Mouse (Mus musculus) cerebellum, adult 2 months (tissue): ENCODE results near the gene Igsf21. TPM values are rescaled to one million over a fixed set of nuclear protein-coding genes. Genes with fewer than 3 reads are reported as not detected.

Experiments used
- DNase-seq, 2 experiments: peaks; one replicate each; pipeline ENCODE4 v3.0.0; 2021
- H3K27ac ChIP-seq: fragments of 200-500 bp; 2 replicates; pipeline ENCODE4 v1.5.1; 2012; ENCODE audit warnings: low read length, control low read depth, inconsistent platforms; ENCODE audit not compliant: insufficient read depth
- H3K27me3 ChIP-seq: fragments of 200-500 bp; 2 replicates; pipeline ENCODE4 v1.6.1; 2012; ENCODE audit warnings: inconsistent platforms, mild to moderate bottlenecking, low read length, moderate library complexity; ENCODE audit not compliant: control insufficient read depth, insufficient read depth
- H3K4me1 ChIP-seq: fragments of 200-500 bp; 2 replicates; pipeline ENCODE4 v1.6.1; 2011; ENCODE audit warnings: low read length; ENCODE audit not compliant: control insufficient read depth, insufficient read depth
- H3K4me3 ChIP-seq: fragments of 200-500 bp; replicated peaks from 2 replicates; pipeline ENCODE3; 2011; ENCODE audit warnings: mild to moderate bottlenecking, low read depth, low read length, control low read depth; ENCODE audit not compliant: insufficient read depth
- CTCF ChIP-seq: fragments of 200-500 bp; IDR thresholded peaks from 2 replicates; pipeline ENCODE4 v1.5.1; 2011; ENCODE audit warnings: low read depth, mild to moderate bottlenecking, control low read depth, low read length, moderate library complexity, borderline replicate concordance; ENCODE audit not compliant: insufficient read depth
- POLR2A ChIP-seq: fragments of 200-500 bp; IDR thresholded peaks from 2 replicates; pipeline ENCODE4 v1.6.1; 2011; ENCODE audit warnings: low read length, control low read depth, borderline replicate concordance; ENCODE audit not compliant: insufficient read depth
- WGBS: fragments of 180-500 bp; shearing (Covaris S2); methylation state at CpG from one replicate; pipeline ENCODE4 v1.1.7; 2018; 5-methylcytosine and 5-hydroxymethylcytosine counted together
- polyA plus RNA-seq: library from polyadenylated mRNA; depleted of rRNA; stranded (reverse); fragments of >200 nt; gene quantifications from 2 replicates; pipeline ENCODE4 v1.2.3, GENCODE M21; 2012

The Igsf21 gene
- polyA plus RNA-seq, 1 experiment = 55.2 TPM

DNA sequence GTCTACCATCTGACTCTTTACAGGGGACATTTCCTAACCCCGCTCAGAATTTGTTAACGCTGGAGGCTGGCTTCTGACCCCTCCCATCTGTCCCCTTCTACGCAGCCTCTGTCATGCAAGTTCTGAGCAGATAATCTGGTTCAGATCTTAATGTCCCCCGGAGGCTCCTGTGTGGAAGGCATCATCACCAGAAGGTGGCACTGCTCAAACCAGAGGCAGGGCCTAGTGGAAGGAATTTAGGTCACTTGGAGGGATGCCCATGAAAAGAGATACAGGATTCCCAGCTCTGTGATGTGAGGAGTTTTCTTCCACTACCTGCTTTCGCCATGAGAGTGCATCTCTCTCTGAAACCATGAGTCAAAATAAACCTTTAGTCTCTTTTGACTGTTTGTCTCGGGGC, 67.0 kb downstream of the Igsf21 start:
- TF ChIP-seq CTCF (peak; percentile 66), POLR2A (no peak)
- peak; percentile 66 to 77 for DNase-seq
- Histone ChIP-seq H3K27me3 (no peaks in the 10 kb centered on the region), H3K4me3 (no peak overlapping the region), H3K4me1 (peaks cover 32% of the 10 kb centered on the region), H3K27ac (0 out of 2 replicates have a peak overlapping the region, but pooled peaks have one; percentile 19)
- 41% methylated on average over 6 of the region's 6 CpGs for WGBS

DNA sequence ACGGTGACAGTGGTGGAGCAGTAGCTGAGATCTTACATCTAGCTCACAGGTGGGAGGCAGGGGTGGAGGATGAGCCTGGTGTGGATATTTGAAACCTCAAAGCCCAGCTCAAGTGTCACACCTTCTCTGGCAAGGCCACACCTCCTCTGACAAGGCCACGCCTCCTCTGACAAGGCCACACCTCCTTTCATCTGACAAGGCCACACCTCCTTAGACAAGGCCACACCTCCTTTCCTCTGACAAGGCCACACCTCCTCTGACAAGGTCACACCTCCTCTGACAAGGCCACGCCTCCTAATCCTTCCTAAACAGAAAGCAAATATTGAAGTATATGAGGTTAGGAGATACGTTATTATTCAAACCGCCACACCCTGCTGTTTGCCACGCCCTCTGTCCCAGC, 69.5 kb downstream of the Igsf21 start:
- WGBS = 95% methylated on average over 6 of the region's 6 CpGs
- Histone ChIP-seq H3K4me3 (no peak overlapping the region), H3K27me3 (no peaks in the 10 kb centered on the region), H3K27ac (no peak overlapping the region), H3K4me1 (peaks cover 45% of the 10 kb centered on the region)
- TF ChIP-seq POLR2A (no peak), CTCF (no peak)
- no peak for DNase-seq

- no peak for DNase-seq
- H3K4me3 ChIP-seq = no peak overlapping the region
- no peak overlapping the region for H3K27ac ChIP-seq
- peaks cover 39% of the 10 kb centered on the region for H3K4me1 ChIP-seq
- 64% methylated on average over 13 of the region's 13 CpGs for WGBS
- H3K27me3 ChIP-seq = no peaks in the 10 kb centered on the region
- no peak for TF ChIP-seq CTCF
- no peak for TF ChIP-seq POLR2A
These were observed 72.7 kb downstream of the Igsf21 start for GRCm38 (mm10) chr4:140173746-140174399.

DNA sequence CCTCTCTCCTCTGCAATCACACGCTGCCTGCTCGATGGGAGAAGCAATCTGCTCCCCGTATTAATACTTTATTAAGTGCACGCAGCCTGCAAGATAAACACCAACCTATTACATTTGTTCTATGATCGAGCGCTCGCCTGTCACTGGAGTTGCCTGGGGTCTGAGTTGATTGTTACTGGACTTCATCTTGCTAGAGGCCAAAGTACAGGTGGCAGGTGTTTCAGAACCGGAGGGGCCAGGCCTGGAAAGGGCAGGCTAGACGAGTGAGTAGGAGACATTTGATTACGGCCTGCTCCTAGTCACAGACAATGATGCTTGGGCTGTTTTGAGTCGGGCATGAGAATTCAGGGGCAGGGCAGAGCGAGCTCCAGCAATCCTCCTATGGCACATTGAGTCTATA, 73.5 kb downstream of the Igsf21 start:
- Histone ChIP-seq H3K4me3 (no peak overlapping the region), H3K4me1 (peaks cover 40% of the 10 kb centered on the region), H3K27ac (no peak overlapping the region), H3K27me3 (no peaks in the 10 kb centered on the region)
- WGBS = 78% methylated on average over 12 of the region's 12 CpGs
- no peak for DNase-seq
- TF ChIP-seq CTCF = no peak
- no peak for TF ChIP-seq POLR2A

DNA sequence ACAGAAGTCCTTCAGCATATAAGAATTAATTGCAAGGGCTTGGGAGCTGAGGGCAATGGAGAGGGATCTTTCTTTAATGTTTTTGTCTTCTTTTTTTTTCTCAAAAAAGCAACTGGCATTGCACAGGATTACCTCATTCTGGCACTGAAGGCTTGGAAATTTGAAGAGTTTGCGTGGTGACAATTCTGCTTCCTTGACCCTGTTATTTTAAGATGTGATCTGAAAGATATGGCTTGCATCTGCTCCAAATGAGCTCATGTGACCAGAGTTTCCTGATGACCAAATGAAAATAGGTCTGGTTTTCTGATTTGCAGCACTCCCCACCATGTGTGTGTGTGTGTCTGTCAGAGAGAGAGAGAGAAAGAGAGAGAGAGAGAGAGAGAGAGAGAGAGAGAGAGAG, 74.7 kb downstream of the Igsf21 start:
- Histone ChIP-seq H3K4me1 (peaks cover 47% of the 10 kb centered on the region), H3K4me3 (no peak overlapping the region), H3K27me3 (no peaks in the 10 kb centered on the region), H3K27ac (peak overlapping the region; percentile 34; the same call in 1 of the 2 replicates)
- WGBS = 12% methylated on average over 1 of the region's 1 CpGs
- DNase-seq = peak in 1 of 2 experiments; percentile 50
- TF ChIP-seq POLR2A = no peak
- TF ChIP-seq CTCF = no peak

- H3K27ac ChIP-seq = peak overlapping the region; percentile 9; the same call in 1 of the 2 replicates
- no peak overlapping the region for H3K4me3 ChIP-seq
- TF ChIP-seq POLR2A (no peak), CTCF (no peak)
- peaks cover 54% of the 10 kb centered on the region for H3K4me1 ChIP-seq
- DNase-seq = peak; percentile 57 to 60
- H3K27me3 ChIP-seq = no peaks in the 10 kb centered on the region
These were observed 75.4 kb downstream of the Igsf21 start for GRCm38 (mm10) chr4:140171189-140171588.

- WGBS = 6% methylated on average over 7 of the region's 7 CpGs
- H3K4me3 ChIP-seq = no peak overlapping the region
- H3K4me1 ChIP-seq = peaks cover 49% of the 10 kb centered on the region
- peak overlapping the region; percentile 45 for H3K27ac ChIP-seq
- TF ChIP-seq CTCF (no peak), POLR2A (no peak)
- peak; percentile 85 to 93 for DNase-seq
- no peaks in the 10 kb centered on the region for H3K27me3 ChIP-seq
These were observed 80.7 kb downstream of the Igsf21 start for GRCm38 (mm10) chr4:140165851-140166250.

DNA sequence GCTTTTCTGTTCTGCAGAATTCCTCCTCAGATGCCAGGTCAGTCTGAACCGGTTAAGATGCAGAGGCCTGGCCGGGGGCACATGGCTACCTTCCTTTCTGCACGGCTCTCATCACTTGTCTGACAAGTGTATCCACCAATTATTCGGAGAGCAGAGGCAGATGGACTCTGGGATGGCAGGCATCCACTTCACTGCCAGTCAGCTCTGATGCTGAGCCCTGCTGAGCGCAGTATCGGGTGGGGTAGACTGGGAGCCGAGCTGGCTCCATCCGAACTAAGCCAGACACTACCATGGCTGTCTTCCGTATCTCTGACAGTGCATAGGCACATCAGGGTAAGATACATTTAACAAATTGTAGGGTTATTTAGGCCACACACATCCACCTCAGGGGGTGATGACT, 81.9 kb downstream of the Igsf21 start:
- peak in 1 of 2 experiments; percentile 54 for DNase-seq
- TF ChIP-seq CTCF (no peak), POLR2A (no peak)
- no peaks in the 10 kb centered on the region for H3K27me3 ChIP-seq
- H3K4me1 ChIP-seq = peaks cover 43% of the 10 kb centered on the region
- H3K4me3 ChIP-seq = no peak overlapping the region
- 28% methylated on average over 9 of the region's 9 CpGs for WGBS
- H3K27ac ChIP-seq = no peak overlapping the region
